Mouse (Mus musculus): ENCODE measurements around the gene Ctnnbl1.

GRCm38 (mm10) chr2:157862306-157862705 lies 125.1 kb downstream of the Ctnnbl1 start:
- no peak for TF ChIP-seq EP300 (IDR thresholded peaks at IDR 0.05; ENCODE audit: low read depth)
- no peak for TF ChIP-seq CTCF (IDR thresholded peaks at IDR 0.05; ENCODE audit: low read depth)

Measured in heart, postnatal 0 days (tissue).